Mouse (Mus musculus) lung, adult 2 months (tissue): ENCODE measurements around the gene Sfxn4.

Source experiments
- CTCF ChIP-seq: fragments of 200-500 bp; IDR thresholded peaks from 2 replicates; pipeline ENCODE4 v1.5.1; 2011; ENCODE audit warnings: mild to moderate bottlenecking, low read length, control low read depth; ENCODE audit not compliant: insufficient read depth
- POLR2A ChIP-seq: fragments of 200-500 bp; IDR thresholded peaks from 2 replicates; pipeline ENCODE4 v1.6.1; 2011; ENCODE audit warnings: low read depth, mild to moderate bottlenecking, control low read depth, low read length, borderline replicate concordance; ENCODE audit errors: extremely low read depth

DNA sequence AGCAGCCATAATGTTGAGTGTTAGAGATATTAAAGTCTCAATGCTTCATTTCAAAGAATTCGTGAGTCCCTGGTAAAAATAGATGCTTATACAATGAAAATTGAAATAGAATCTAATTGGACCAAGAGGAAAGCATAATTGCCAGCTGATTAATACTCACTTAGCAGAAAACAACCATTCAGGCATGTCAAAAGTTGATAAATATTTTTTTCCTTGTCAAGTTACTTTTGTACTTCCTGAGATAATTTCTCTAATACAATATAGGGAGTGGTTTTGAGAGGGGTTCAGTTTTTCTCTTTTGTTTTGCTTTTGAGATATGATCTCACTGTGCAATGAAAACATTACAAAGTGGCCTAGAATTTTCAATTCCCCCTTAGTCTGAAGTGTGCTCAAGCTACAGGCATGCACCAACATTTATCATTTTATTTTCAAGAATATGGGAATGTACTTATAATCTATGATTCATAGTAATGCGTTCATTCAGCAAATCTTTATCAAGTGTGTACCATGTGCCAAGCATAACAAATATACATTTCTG is 68.0 kb downstream of the Sfxn4 start:
- TF ChIP-seq CTCF (no peak), POLR2A (no peak)
